Mouse (Mus musculus) adrenal gland, postnatal 36 days (tissue): ENCODE data around the gene Defb47. TPM values are rescaled to one million over a fixed set of nuclear protein-coding genes. Genes with fewer than 3 reads are reported as not detected.

ENCODE experiments used
- total RNA-seq, 2 experiments: library from RNA; stranded (reverse); gene quantifications; 2 replicates each; pipeline ENCODE4 v1.2.3; 2021

The Defb47 gene
- total RNA-seq, 2 experiments from 2014 or later = not detected

Other genes with a start within 250 kb of the Defb47 start
- 10 to 100 TPM; 42.0 to 63.8 TPM for gene Ints6, start 236.9 kb upstream of the Defb47 start, total RNA-seq
- 10 to 100 TPM; 33.4 to 41.0 TPM for gene Wdfy2, start 160.4 kb upstream of the Defb47 start, total RNA-seq
- gene Defb48, start 13.6 kb upstream of the Defb47 start, total RNA-seq = not detected
- not detected for gene Defb43, start 13.7 kb downstream of the Defb47 start, total RNA-seq
- gene Defb42, start 48.9 kb downstream of the Defb47 start, total RNA-seq = under 1 TPM; 0.17 to 0.20 TPM
- gene Defb30, start 51.9 kb downstream of the Defb47 start, total RNA-seq = not detected